Mouse (Mus musculus): Measurements from ENCODE around the gene Dnajc11.

The Dnajc11 gene

GRCm38 (mm10) chr4:151985886-151986285, 52.4 kb downstream of the Dnajc11 start:
- DNase-seq (ENCODE audit: low read depth, low spot score): peak; percentile 89

GRCm38 (mm10) chr4:151986650-151987049, 53.2 kb downstream of the Dnajc11 start:
- DNase-seq (ENCODE audit: low read depth, low spot score): no peak

GRCm38 (mm10) chr4:151988014-151988341, 54.5 kb downstream of the Dnajc11 start:
- peak; percentile 64 for DNase-seq (ENCODE audit: low read depth, low spot score)

- peak; percentile 84 for DNase-seq (ENCODE audit: low read depth, low spot score)
Measured at GRCm38 (mm10) chr4:151988342-151989109, 55.0 kb downstream of the Dnajc11 start, which contains the start of gene Thap3. Thap3 (minus strand) TSS chr4:151988997.

- no peak for DNase-seq (ENCODE audit: low read depth, low spot score)
Measured at GRCm38 (mm10) chr4:151989110-151989488, 55.6 kb downstream of the Dnajc11 start.

GRCm38 (mm10) chr4:151992091-151992490, 58.6 kb downstream of the Dnajc11 start:
- DNase-seq (ENCODE audit: low read depth, low spot score): no peak

- DNase-seq (ENCODE audit: low read depth, low spot score): no peak
Measured at GRCm38 (mm10) chr4:151993035-151993434, 59.5 kb downstream of the Dnajc11 start.

- DNase-seq (ENCODE audit: low read depth, low spot score): no peak
Measured at GRCm38 (mm10) chr4:151994228-151995171, 61.0 kb downstream of the Dnajc11 start.

GRCm38 (mm10) chr4:151995371-151996172, 62.1 kb downstream of the Dnajc11 start:
- no peak for DNase-seq (ENCODE audit: low read depth, low spot score)

GRCm38 (mm10) chr4:151996173-151996950, 62.9 kb downstream of the Dnajc11 start, which contains the start of gene Phf13:
Phf13 (minus strand) TSS chr4:151996258.
- peak; percentile 100 for DNase-seq (ENCODE audit: low read depth, low spot score)

- no peak for DNase-seq (ENCODE audit: low read depth, low spot score)
Measured at GRCm38 (mm10) chr4:151996951-151997222, 63.4 kb downstream of the Dnajc11 start.

- DNase-seq (ENCODE audit: low read depth, low spot score): no peak
Measured at GRCm38 (mm10) chr4:151997701-151998100, 64.2 kb downstream of the Dnajc11 start.

GRCm38 (mm10) chr4:151999481-151999880, 66.0 kb downstream of the Dnajc11 start:
- no peak for DNase-seq (ENCODE audit: low read depth, low spot score)

GRCm38 (mm10) chr4:152000906-152001305, 67.4 kb downstream of the Dnajc11 start:
- peak; percentile 90 for DNase-seq (ENCODE audit: low read depth, low spot score)

GRCm38 (mm10) chr4:152001335-152001734, 67.8 kb downstream of the Dnajc11 start:
- no peak for DNase-seq (ENCODE audit: low read depth, low spot score)

- DNase-seq (ENCODE audit: low read depth, low spot score): no peak
Measured at GRCm38 (mm10) chr4:152002063-152002462, 68.6 kb downstream of the Dnajc11 start.

GRCm38 (mm10) chr4:152006137-152006536, 72.6 kb downstream of the Dnajc11 start:
- peak; percentile 40 for DNase-seq (ENCODE audit: low read depth, low spot score)

GRCm38 (mm10) chr4:152006812-152007211, 73.3 kb downstream of the Dnajc11 start:
- no peak for DNase-seq (ENCODE audit: low read depth, low spot score)

- DNase-seq (ENCODE audit: low read depth, low spot score): peak; percentile 83
Measured at GRCm38 (mm10) chr4:152007481-152008147, 74.1 kb downstream of the Dnajc11 start.

- DNase-seq (ENCODE audit: low read depth, low spot score): no peak
Measured at GRCm38 (mm10) chr4:152008148-152008500, 74.6 kb downstream of the Dnajc11 start.

Measured in brain, adult 2 months (tissue).